Comparison of ENCODE assay signal across 8 mouse cellular contexts in the genomic region with DNA sequence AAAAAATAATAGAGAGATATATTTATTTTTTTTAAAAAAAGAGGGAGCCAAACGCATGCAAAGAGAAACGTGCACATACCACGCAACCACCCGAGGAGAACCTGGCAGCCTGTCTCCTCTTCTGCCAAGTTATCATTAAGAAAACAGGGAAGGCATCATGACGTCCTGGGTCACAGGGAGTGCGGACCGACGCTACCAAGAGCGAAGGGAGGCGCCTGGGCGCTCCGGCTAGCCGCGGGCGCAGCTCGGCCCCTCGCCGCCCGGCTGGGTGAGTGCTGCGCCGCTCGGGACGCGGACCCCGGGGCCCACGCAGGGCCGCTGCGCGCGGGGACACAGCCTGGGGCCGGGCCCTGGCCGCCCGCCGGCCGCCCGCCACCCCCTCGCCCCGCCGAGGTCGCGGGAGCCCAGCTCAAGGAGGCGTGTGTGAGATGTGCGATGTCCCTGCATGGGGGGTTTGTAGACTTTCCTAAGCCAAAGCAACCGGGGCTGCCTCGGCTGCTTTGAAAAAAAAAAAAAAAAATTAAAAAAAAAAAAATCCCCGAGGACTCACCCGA. TPM values are rescaled to one million over a fixed set of nuclear protein-coding genes. Genes with fewer than 3 reads are reported as not detected.
DNase-seq lines count a peak whose midpoint lies in the region; ATAC-seq and TF ChIP-seq lines count a peak whose summit lies in the region.

No protein-coding gene starts in this region.

- peak overlapping the region; percentile 86 for H3K9ac ChIP-seq in heart, adult 2 months (ENCODE audit: low read depth, low read length)
- H3K9ac ChIP-seq in midbrain, embryonic 14.5 days (replicated peaks; ENCODE audit: low read length): peak overlapping the region; percentile 87

- DNase-seq in adrenal gland, postnatal 10 days: peak; percentile 62
- peak; percentile 69 to 73 for DNase-seq in cerebellum, postnatal 25 days
- peak; percentile 58 to 61 for DNase-seq in heart, adult 2 months
- peak; percentile 57 to 61 for DNase-seq in kidney, adult 8-10 months
- DNase-seq in limb, embryonic 10.5 days (ENCODE audit: low spot score): peak; percentile 65
- DNase-seq in midbrain, embryonic 14.5 days: peak; percentile 82
- no peak for DNase-seq in spleen, postnatal 14 days (ENCODE audit: low spot score in 2 of 2)
- DNase-seq in T-cell, adult 2 months (ENCODE audit: low spot score): no peak

- H3K27ac ChIP-seq in heart, adult 2 months: peak overlapping the region; percentile 71
- H3K27ac ChIP-seq in limb, embryonic 10.5 days: peak overlapping the region; percentile 93
- H3K27ac ChIP-seq in midbrain, embryonic 14.5 days (replicated peaks; ENCODE audit: low read depth, low read length): peak overlapping the region; percentile 88

- no peaks in the 10 kb centered on the region for H3K27me3 ChIP-seq in heart, adult 2 months (ENCODE audit: control insufficient read depth, insufficient read depth, low read length)
- peaks cover 9% of the 10 kb centered on the region; the same call in 1 of the 2 replicates for H3K27me3 ChIP-seq in limb, embryonic 10.5 days (ENCODE audit: low read depth, poor library complexity, severe bottlenecking)
- no peaks in the 10 kb centered on the region for H3K27me3 ChIP-seq in midbrain, embryonic 14.5 days (ENCODE audit: control insufficient read depth, insufficient read depth, low read length)

- H3K4me3 ChIP-seq in heart, adult 2 months: peak overlapping the region; percentile 50
- peak overlapping the region; percentile 71 for H3K4me3 ChIP-seq in limb, embryonic 10.5 days
- peak overlapping the region; percentile 55 for H3K4me3 ChIP-seq in midbrain, embryonic 14.5 days (replicated peaks; ENCODE audit: low read depth, low read length)

- no peak for TF ChIP-seq CTCF in heart, adult 2 months (IDR thresholded peaks at IDR 0.05)

- H3K79me2 ChIP-seq in heart, adult 2 months (replicated peaks; ENCODE audit: control insufficient read depth, insufficient read depth, low read length): no peaks in the 10 kb centered on the region

- no peak for TF ChIP-seq EP300 in heart, adult 2 months (IDR thresholded peaks at IDR 0.05; ENCODE audit: insufficient read depth, low read depth, low read length)

- H3K9me3 ChIP-seq in limb, embryonic 10.5 days (replicated peaks): no peaks in the 10 kb centered on the region
- H3K9me3 ChIP-seq in midbrain, embryonic 14.5 days (ENCODE audit: control insufficient read depth, low read length): no peaks in the 10 kb centered on the region

- H3K4me1 ChIP-seq in heart, adult 2 months (ENCODE audit: control insufficient read depth, insufficient read depth, low read length): peaks cover 8% of the 10 kb centered on the region; the same call in 1 of the 2 replicates
- H3K4me1 ChIP-seq in limb, embryonic 10.5 days: peaks cover 24% of the 10 kb centered on the region
- 0 out of 2 replicates have a peak, but pooled peaks cover 7% of the 10 kb centered on the region for H3K4me1 ChIP-seq in midbrain, embryonic 14.5 days (ENCODE audit: control insufficient read depth, insufficient read depth, low read length)

- H3K36me3 ChIP-seq in heart, adult 2 months (ENCODE audit: control insufficient read depth, insufficient read depth, low read length): peaks cover 5% of the 10 kb centered on the region; the same call in 1 of the 2 replicates
- no peaks in the 10 kb centered on the region for H3K36me3 ChIP-seq in limb, embryonic 10.5 days
- no peaks in the 10 kb centered on the region for H3K36me3 ChIP-seq in midbrain, embryonic 14.5 days (ENCODE audit: control insufficient read depth, insufficient read depth, low read length)

- ATAC-seq in midbrain, embryonic 14.5 days (ENCODE audit: low FRiP score, low TSS enrichment): peak; percentile 83

- intact Hi-C loops in heart, adult 2 months (cut with DNase I): no loop called here

- H3K4me2 ChIP-seq in midbrain, embryonic 14.5 days (ENCODE audit: low read length): peak overlapping the region; percentile 83

- under 1% methylated on average over 47 of the region's 47 CpGs for WGBS in heart, adult 2 months
- under 1% methylated on average over 47 of the region's 47 CpGs for WGBS in limb, embryonic 10.5 days
- WGBS in midbrain, embryonic 14.5 days: under 1% methylated on average over 47 of the region's 47 CpGs

- peak; percentile 38; the same call in 1 of the 2 replicates for TF ChIP-seq POLR2A in heart, adult 2 months (IDR thresholded peaks at IDR 0.05; ENCODE audit: insufficient read depth, low read depth, low read length)

RNA-seq across cellular contexts. Expression of gene Esrrg, which starts 43.2 kb away (rescaled TPM):
- 10 to 100 TPM; 18.8 to 28.7 TPM for total RNA-seq in adrenal gland, postnatal 10 days (2021)
- total RNA-seq in heart, adult 2 months (2021): 10 to 100 TPM; 45.2 to 48.5 TPM
- polyA plus RNA-seq in heart, adult 2 months (2012; rRNA removed): 14.0 and 26.0 TPM in 2 replicates
- polyA plus RNA-seq in limb, embryonic 10.5 days (2016; fragmentation: Nextera tagmentation; extraction: Ambion mirVana): 2.2 and 2.9 TPM in 2 replicates
- polyA plus RNA-seq in midbrain, embryonic 14.5 days (2014; fragmentation: Nextera tagmentation; extraction: Ambion mirVana): 32.8 and 34.5 TPM in 2 replicates

Comparison
In these comparisons a context has a peak if more than half of its experiments do, and no peak if none do; other contexts are left out.
1. DNase-seq: peak in adrenal gland, postnatal 10 days (single experiment), cerebellum, postnatal 25 days (2 of 2), heart, adult 2 months (2 of 2), kidney, adult 8-10 months (2 of 2), limb, embryonic 10.5 days (single experiment) and midbrain, embryonic 14.5 days (single experiment); none in spleen, postnatal 14 days (0 of 2) and T-cell, adult 2 months (single experiment).
2. Peak in every context shown above with its lines, with median percentiles within 50 percentile points of each other: H3K27ac ChIP-seq and H3K4me3 ChIP-seq.